Mouse (Mus musculus): Measurements from ENCODE around the gene Cyp2d11.
A peak's percentile ranks its signal among the peaks of the same experiment; 100 is the strongest.
"Not testable (repeated sequence)": the region's sequence is repeated elsewhere in the genome, so short reads cannot be mapped to it uniquely, and the experiment has no call there.

Gene Cyp2d11

DNA sequence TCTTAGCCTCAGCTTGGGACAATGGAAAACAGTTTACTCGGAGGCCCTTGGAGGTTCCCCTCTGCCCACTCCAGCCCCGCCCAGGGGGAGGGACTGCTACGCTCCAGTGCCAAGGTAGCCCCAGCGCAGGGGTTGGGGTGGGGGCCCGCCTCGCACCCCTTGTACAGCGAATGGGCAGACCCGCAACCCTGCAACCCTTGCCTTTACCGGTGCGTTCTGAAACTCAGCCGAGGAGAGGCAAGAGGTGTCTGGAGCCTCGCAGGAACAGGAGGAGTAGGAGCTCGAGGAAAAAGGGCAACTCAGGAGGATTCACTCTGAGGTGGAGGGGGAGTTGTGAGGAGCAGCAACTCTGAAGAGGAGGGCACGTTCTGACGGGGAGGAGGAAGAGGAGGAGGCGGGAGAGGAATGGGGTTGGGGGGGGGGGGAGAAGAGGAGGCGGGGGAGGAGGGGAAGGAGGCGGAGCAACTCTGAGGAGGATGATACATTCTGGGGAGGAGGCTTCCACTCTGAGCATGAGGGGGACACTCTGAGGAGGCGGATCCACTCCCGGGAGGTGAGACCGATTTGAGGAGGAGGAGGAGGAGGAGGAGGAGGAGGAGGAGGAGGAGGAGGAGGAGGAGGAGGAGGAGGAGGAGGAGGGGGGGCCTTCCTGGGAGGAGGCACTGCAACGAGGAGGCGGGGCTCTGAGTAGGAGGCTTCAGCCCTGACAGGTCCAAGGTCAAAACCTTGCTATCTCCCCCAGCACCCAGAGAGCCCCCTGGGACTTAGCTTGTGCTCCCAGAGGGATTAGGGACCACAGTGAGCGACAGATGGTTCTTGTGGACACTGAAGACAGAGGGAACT lies 13.7 kb downstream of the Cyp2d11 start, which contains the start of gene Cyp2d22:
TSS of gene Cyp2d22 (minus strand) at position 390 of the 843 bp plus-strand sequence.
- peak; percentile 78 for DNase-seq

DNA sequence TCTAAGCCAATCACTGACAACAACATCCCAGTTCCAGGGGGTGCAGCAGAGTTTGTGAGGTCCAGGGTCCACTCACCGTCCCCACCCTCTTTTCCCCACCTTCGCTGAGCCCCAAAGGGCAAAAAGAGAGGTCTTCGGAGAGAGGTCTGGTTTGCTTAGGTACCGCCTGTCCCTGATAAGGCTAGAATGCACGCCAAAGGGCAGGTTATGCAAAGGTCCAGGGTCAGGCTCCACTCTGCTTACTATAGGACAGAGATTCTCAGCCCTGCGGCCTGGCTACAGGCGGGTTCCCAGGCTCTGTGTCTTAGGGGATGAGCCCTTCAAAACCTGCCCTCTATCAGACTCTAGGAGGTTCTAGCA lies 14.3 kb downstream of the Cyp2d11 start:
- DNase-seq, result no peak

DNA sequence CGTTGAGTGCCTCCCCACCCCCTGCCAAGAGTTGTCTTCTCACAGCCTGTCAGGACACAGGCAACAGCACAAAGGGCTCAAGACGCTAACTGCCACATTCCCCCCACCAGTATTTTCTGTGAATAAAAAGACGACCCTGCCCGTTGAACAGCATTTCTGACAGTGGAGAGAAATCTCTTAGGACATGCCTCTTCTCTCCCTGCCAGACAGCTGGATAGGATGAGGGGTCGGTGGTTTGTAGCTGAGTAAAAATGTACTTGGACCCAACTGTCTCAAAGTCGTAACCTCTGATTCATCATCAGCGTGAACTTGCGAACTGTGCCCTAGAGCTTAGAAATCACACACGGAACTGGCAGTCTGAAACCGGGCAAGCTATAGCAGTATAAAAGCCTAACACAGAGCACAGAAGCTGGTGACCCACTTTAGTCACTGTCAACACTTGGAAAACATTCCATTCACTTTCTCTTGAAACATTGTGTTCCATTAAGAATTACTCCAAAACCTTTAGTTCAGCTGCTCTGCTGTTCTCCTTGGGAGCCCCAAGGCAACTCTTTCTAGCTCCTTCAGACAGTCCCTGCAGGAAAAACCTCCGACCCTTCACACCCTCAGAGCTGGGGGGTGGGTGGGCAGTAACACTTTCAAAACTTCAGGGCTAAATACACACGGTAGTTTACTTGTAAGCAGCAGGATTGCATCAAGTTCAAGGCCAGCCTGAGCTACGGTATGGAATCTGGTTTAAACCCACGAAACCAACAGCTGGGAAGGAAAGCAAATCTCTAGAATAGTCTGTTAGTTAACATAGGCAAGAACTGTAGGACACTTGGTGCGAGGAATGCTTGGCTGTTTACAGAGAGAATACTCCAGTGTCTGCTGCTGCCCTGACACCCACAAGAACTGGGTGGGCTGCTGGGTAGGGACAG lies 15.3 kb downstream of the Cyp2d11 start:
- peak; percentile 40 for DNase-seq

DNA sequence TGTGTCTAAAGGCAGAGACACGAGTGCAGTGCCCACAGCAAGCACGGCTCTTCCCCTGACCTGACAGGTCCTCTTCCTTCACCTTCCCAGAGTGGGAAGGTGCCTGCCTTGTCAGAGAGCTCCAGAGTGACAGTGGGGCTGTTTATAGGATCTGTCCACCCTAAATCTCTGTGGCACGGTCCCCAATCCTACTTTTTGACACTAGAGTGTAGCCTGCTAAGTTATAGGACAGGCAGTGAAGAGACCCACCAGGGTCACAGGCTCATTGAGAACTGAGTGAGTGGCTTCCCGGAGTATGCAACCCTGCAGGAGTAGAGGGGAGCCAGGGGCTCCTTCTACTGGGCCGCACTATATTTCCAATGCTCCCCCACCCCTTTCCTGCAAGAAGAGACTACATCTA lies 16.1 kb downstream of the Cyp2d11 start:
- DNase-seq, result no peak

DNA sequence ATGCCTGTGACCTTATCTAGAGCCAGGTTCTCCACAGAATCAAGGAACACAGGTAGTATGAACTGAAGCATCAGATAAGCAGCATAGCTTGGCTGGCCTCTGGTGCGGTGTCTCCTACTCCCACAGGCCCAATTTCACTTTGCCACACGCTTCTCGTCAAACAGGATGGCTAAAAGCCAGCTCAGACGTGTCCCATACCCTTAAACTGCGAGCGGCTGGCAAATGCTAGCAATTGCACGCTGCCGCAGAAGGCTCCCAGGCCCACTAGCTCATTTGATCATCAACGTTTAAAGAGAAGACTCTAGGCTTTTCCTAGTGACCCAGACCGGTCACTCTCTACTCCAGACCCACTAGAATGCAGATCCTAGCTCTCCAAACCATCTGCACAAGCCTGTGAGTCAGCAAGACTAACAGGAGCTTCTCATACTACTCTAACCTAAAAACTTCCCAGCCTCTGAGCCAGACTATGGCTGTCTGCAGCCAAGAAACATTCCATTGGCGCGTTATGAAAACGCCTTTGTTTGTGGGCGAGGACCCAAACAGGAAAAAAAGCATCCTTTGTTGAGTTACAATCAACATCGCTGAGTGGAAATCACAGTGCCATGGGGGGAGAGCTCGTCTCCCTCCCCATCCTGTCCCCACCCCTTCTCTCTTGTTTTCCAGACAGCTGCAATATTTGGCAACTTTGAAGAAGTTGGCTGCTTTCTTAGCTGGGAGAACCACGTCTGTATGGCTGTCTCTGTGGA lies 17.3 kb downstream of the Cyp2d11 start:
- peak; percentile 83 for DNase-seq

DNA sequence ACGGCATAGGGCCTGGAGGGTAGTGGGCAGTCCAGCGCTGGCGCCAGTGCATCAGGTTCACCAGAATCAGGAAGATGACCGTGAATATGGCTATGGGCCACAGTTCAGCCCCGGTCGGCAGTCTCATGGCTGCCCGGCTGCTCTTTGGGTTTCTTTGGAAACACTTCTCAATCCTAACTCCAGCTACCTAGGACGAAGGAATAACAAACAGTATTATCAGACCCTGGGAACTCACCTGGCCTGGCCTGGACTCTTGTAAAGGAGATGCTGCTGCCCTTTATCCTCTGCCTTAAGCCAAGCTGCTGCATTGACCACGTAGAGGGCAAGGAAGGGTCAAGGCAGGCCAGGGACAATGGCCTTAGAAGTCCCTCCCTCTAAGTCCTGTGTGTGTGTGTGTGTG lies 18.0 kb downstream of the Cyp2d11 start:
- DNase-seq, result no peak

DNA sequence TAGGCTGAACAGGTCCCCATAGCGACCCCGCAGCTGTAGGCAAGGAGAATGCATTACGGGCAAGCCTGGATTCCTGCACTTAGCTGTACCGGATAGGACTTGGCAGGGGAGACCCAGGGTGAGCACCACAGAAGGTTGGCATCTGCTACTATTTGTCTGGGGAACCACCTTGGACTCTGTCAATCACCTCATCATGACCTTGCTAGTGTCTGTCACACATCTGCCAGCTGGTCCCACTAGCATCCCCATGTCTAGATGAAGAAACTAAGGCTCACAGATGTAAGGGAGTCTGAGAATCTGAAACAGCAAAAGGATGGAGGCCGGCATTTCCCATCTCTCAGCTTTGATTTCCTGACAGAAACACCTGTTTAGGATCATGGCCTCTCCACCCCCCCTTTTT lies 19.4 kb downstream of the Cyp2d11 start:
- DNase-seq, result no peak

DNA sequence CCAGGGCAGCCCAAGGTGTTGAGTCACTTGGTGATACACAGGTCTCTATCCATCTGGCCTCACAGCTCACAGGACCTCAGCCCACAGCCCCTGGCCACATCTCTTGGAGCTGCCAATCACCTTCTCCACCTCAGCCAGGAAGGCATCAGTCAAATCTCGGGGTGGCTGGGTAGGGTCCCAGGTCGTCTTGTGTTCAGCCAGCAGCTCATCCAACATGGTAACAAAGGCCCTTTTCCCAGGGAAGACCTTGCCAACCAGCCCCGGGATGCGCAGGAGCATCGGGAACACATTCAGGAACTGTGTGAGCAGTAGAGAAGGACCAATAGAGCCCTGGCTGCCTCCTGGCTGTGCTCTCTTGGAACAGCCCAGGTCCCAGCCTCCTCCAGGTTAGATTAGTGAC lies 20.8 kb downstream of the Cyp2d11 start:
- DNase-seq, result no peak

DNA sequence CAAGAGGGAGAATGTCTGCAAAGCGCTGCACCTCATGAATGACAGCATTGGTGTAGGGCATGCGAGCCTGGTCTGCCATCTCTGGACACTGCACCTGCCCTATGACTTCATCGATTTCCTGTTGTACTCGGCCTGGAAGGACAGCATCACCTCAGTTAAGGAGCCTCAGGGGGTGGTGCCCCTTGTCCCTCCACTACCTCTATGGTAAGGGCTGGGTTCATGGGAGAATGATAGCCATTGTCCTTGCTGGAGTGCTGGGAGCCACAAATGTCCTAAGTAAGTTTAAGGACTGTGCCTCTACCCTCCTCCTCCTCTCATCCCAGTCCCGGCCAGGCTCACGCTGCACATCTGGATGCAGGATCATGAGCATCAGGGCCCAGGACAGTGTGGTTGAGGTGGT lies 21.4 kb downstream of the Cyp2d11 start:
- no peak for DNase-seq

DNA sequence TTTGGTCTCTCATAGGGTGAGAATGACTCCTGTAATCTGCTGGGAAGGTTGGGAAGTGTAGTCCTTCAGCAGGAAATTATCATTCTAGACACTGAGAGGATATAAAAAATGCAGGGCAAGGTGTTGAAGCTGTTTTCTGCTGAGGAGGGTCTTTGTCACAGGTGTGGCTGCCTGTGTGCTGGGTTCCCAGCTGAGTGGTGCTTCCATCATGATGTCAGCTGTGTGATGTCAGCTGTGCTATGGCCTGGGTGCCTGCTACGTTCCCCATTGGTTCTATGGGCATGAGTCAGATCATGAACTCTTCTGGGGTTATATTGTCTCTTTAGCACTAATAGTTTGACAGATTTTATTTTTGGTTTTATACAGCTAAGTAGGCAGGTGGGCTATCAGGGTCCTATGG lies 25.0 kb downstream of the Cyp2d11 start:
- no peak for DNase-seq

DNA sequence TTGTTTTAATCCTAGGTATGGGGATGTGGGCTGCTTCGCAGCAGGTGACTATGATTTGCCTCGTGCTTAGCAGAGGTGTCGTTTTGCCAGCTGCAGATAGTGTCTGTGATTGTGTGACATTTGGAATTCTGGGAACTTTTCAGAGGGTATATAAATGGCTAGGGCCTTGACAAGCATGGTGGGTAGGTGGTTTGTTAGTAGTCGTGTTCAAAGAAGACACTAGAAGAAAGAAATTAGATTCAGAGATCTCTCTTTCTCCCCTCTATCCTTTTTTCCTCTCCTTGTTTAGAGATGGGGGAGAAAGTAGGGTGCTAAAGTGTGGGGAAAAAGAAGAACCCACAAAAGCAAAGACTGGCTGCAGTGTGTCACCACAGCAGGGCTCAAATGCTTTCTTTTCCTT lies 25.7 kb downstream of the Cyp2d11 start:
- no peak for DNase-seq

DNA sequence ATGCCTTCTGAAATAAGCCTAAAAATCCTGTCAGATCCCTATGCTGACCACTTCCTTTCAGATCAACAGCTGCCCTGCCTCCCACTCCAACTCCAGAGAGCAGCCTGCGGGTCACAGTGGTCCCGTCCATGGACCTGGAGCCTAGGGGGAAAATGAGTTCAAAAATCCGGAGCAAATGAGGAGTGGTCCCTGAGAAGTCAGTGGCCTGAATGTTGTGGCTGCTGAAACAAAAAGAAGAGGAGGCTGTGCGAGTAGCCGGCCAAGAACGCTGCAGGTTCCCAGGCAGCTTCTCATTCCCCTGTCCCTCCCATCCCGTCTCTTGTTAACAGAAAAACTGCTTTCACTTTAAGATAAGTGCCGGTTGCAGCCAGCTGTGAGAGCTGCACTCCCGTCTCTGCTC lies 29.3 kb downstream of the Cyp2d11 start:
- DNase-seq, result not testable (repeated sequence)

DNA sequence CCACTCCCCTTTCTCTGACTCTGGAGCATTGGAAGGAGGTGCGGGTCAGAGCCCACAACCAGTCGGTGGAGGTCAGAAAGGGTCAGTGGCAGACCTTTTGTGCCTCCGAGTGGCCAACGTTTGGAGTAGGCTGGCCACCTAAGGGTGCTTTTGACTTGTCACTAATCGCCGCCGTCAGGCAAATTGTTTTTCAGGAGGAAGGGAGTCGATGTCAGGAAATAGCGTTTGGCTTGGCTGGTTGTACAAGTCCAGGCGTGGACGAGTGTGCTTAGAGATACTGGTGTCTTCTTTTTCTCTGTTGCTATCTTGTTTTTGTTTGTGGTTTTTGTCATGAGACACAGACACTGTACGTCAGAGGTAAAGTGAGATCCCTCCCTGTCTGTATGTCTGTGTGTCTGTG lies 30.0 kb downstream of the Cyp2d11 start:
- DNase-seq, result not testable (repeated sequence)

DNA sequence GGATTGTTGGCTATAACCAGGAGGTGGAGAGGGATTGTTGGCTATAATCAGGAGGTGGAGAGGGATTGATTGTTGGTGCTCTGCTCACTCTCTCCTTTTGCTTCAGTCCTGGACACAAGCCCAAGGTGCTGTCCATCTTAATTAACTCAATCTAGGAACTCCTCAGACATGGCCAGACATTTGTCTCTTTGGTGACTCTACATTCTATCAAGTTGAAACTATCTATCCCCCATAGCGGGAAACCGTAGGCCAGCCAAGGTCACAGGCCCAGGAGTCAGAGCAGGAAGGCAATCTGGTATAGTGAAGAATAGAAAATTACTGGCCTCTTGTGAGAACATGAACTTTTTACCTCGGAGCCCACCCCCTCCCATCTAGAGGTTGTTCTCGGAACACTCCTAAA lies 31.6 kb downstream of the Cyp2d11 start:
- no peak for DNase-seq

DNA sequence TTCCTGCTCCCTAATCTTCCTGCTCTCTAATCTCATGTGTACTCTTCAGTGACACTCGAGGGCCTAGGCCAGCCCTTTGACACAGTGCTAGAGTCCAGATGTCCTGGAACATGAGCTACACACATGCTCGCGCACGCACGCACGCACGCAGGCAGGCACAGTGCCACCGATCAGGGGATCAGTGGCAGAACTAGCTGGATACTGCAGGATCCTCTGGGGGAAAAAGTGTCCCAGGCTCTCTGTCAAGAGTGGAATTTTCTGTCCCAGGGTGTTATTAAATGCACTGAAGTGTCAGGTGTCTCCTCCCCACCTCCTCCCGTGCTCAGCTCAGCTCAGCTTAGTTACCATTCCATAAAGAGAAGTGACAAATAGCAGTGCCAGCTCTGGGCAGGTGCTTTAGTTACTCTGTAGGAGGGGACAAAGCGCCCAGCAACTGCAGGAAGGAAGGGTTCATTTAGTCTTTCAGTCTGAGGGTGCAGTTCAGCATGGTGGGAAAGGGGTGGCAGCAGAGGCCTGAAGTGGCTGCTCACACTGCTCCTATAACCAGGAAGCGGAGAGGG lies 32.3 kb downstream of the Cyp2d11 start:
- no peak for DNase-seq

DNA sequence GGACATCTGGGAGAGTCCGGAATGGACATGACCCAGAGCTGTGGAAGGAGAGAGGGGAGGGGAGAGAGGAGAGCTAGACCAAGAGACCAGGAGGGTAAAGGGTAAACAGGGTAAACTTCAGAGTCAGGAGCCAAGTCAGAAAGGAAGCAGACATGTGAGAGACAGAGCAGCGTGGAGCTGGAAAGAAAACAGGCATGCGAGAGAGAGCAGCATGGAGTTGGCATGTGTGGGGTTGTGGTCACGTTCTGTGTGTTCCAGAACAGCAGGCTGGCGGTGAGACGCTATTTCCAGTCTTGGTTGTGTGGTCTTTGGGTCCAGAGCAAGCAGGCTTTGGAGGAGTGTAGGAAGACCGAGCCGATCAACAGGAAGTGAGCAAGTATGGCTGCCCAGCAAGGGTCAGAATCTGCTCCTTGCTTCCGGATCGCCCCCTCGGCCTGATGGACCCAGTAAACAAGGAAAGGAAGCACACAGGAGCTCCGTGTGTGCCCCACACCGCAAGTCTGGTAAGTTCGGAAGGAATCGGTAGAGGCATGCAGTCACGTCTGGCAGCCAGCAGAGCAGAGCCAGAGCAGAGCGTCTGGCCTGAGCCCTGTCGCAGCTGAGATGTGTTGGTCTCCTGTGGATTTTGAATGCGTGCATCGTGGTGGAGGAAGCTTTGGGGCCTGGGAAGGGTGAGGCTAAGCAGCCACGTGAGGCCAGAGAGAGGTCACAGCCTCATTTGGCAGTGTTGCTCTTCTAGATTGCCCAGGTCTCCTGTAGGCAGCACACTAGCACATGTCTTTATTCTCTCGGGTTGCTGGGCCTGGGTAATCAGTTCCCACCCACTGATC lies 35.2 kb downstream of the Cyp2d11 start:
- DNase-seq, result no peak

DNA sequence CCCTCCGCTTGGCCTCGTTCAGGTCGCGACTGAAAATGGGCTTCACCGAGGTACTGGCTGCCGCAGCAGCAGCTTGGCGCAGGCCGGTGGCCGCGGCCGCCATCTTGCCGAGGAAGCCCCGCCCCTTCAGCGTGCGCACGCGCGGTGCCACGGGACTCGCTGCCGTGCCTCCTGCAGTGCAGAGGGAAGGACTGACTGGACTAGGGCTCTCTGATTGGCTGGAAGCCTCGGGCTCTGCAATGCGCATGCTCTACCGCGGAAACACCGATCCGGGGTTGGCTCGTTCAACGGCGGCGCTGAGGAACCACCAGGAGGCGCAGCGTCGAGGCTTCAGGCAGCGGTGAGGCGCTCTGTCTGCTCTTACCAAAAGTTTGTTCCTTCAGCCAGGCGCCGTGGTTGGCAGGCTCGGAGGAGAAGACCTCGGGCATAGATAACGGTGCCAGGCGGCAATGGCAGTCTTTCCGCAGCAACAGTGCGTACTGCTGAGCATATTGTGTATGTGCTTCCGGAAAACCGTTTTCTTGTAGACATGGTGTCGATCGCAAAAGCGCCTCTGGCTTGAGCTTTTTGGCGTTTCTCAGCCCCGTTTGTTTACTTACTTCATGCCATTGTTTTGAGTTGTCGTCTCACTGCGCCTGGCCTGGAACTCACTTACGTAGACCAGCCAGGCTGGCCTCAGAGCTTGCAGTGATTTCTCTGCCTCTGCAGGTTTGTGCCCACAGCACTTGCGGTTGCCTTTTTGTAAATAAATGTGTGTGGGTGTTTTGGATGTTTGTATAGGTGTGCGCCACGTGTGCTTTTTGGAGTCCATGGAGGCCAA lies 39.5 kb downstream of the Cyp2d11 start, which contains the start of gene Ndufa6:
TSS of gene Ndufa6 (minus strand) at position 197 of the 820 bp plus-strand sequence.
- peak; percentile 99 for DNase-seq

DNA sequence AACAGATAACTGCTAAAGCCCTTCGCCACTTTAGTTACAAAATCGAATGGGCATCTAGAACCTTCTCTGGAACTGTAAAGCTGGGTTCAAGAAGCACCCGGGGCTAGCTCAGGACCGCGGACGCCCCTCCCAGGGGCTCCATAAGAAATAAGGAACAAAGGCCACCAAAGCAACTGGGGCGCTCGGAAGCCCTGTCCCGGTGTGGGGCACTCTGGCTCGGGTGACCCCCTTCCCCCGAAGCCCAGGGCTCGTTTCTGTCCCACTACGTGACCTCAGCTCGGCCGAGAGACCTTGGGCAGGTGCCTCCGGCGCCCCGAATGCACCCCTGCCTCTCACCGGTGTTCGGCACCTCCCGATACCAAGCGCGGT lies 40.1 kb downstream of the Cyp2d11 start:
- no peak for DNase-seq

DNA sequence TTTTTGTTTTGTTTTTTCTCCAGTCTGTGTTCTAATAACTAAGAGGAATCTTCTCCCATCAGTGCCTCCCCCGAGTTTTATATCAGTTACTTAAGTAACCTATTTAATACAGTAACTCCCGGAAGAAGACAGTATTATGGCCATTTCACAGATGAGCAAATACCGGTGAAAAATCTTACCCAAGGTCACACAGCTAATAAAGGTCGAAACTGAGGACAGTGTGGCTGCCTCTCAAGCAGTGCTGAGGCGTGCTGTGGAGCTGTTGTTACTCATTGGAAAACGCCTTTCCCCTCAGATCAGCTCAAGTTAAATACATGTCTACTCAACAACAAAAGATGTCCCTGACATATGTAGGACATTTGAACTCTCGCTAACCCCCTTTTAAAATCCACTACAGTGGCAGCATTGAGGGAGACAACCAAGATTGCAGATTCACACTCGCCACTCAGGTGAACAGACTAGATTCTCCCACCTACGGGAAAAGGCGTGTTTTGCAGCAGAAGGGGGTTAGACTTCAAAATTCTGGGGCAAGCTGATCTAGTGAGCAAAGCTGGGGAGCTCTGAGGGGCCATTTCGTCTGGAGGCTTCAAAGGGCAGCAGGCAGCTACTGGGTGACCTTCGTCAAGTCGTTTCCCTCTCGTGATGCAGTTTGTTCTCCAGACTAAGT lies 40.6 kb downstream of the Cyp2d11 start:
- no peak for DNase-seq

DNA sequence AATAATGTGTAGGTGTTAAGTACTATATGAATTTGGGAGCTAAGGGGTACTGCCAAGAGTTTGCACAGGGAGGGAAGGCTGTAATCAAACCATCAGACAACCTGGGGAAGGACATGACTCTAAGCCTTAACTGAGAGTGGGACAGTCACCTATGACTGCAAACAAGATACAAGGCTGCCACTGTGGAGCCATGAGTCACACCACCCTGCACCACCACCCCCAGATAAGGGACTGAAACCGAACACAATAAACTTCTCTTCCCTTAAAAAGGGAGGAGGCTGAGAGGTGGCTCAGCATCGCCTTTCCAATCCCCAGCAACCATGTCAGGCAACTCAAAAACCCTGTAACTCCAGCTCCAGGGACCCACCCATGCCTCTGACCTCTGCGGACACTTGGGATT lies 42.3 kb downstream of the Cyp2d11 start:
- no peak for DNase-seq
